Mouse (Mus musculus) kidney, adult 2 months (tissue): ENCODE data around the gene Fubp1.

Experiments
- CTCF ChIP-seq: fragments of 200-500 bp; conservative IDR thresholded peaks from 2 replicates; pipeline ENCODE4 v1.5.1; 2011; ENCODE audit warnings: low read depth, mild to moderate bottlenecking, control low read depth, low read length, moderate library complexity, mixed read lengths; ENCODE audit not compliant: insufficient read depth, insufficient read length
- POLR2A ChIP-seq: fragments of 200-500 bp; IDR thresholded peaks from one replicate; pipeline ENCODE4 v1.6.1; 2011; ENCODE audit warnings: low read depth, low read length, control low read depth

DNA sequence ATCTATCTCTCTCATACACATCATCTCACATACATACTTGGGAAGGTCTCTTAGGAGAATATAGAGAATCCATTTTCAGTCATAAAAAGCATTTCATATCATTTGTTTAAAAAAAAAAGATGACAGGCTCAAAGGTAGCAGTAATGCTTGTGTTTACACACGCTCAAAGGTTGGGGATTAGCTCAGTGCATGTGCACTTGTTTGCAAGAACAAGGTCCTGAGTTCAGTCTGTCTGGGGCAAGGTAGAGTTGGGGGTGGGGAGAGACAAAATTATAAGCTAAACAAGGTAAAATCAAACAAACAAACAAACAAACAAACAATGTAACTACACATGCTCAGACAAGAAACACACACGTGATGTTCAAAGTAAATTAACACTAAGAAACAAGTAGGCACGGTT, 9.0 kb upstream of the Fubp1 start:
- TF ChIP-seq CTCF, result no peak
- TF ChIP-seq POLR2A, result no peak
